Mouse (Mus musculus): ENCODE results near the gene Fgfr1op. TPM values are rescaled to one million over a fixed set of nuclear protein-coding genes. Genes with fewer than 3 reads are reported as not detected.

Gene Fgfr1op
- polyA plus RNA-seq (2012; rRNA removed; ENCODE audit: low replicate concordance): 3.3 and 3.7 TPM in 2 replicates

GRCm38 (mm10) chr17:8164701-8165607, at the start of gene Fgfr1op:
Fgfr1op (plus strand) TSS chr17:8165501.

GRCm38 (mm10) chr17:8147439-8148316, 17.6 kb upstream of the Fgfr1op start, which contains the start of the genes Gm49673 and Rnaset2a:
Gm49673 (minus strand) TSS chr17:8147788.
Rnaset2a (minus strand) TSS chr17:8148097.

GRCm38 (mm10) chr17:8235743-8236142, 70.4 kb downstream of the Fgfr1op start, which contains the start of gene Ccr6:
Ccr6 (plus strand) TSS chr17:8236043.

Other genes with a start within 250 kb of the Fgfr1op start
- 3.6 and 36.3 TPM in 2 replicates for gene Tagap, start 239.5 kb upstream of the Fgfr1op start, polyA plus RNA-seq (2012; rRNA removed; ENCODE audit: low replicate concordance)
- gene Rsph3a, start 219.9 kb upstream of the Fgfr1op start, polyA plus RNA-seq (2012; rRNA removed; ENCODE audit: low replicate concordance): 70.8 and 109 TPM in 2 replicates
- gene Gm49673, start 17.7 kb upstream of the Fgfr1op start, polyA plus RNA-seq (2012; rRNA removed; ENCODE audit: low replicate concordance): 0.17 TPM in 1 of 2 replicates, not detected in the other
- 32.9 and 70.7 TPM in 2 replicates for gene Rnaset2a, start 17.4 kb upstream of the Fgfr1op start, polyA plus RNA-seq (2012; rRNA removed; ENCODE audit: low replicate concordance)
- gene Ccr6, start 70.5 kb downstream of the Fgfr1op start, polyA plus RNA-seq (2012; rRNA removed; ENCODE audit: low replicate concordance): 0.10 and 0.33 TPM in 2 replicates
- 624 and 1,047 TPM in 2 replicates for gene Mpc1, start 117.4 kb downstream of the Fgfr1op start, polyA plus RNA-seq (2012; rRNA removed; ENCODE audit: low replicate concordance)
- 62.6 and 71.7 TPM in 2 replicates for gene Sft2d1, start 145.6 kb downstream of the Fgfr1op start, polyA plus RNA-seq (2012; rRNA removed; ENCODE audit: low replicate concordance)
- gene Prr18, start 172.0 kb downstream of the Fgfr1op start, polyA plus RNA-seq (2012; rRNA removed; ENCODE audit: low replicate concordance): 0.16 and 0.26 TPM in 2 replicates
- 0.09 and 0.12 TPM in 2 replicates for gene T2, start 190.5 kb downstream of the Fgfr1op start, polyA plus RNA-seq (2012; rRNA removed; ENCODE audit: low replicate concordance)